Mouse (Mus musculus) gastrocnemius, adult 2 months (tissue): ENCODE data around the gene Lbhd1. TPM values are rescaled to one million over a fixed set of nuclear protein-coding genes. Genes with fewer than 3 reads are reported as not detected.
"Not testable (repeated sequence)": the region's sequence is repeated elsewhere in the genome, so short reads cannot be mapped to it uniquely, and the experiment has no call there.

Experiments used
- DNase-seq: peaks from one replicate; pipeline ENCODE4 v3.0.0; 2022
- H3K27ac ChIP-seq: fragments of 200-600 bp; 2 replicates; pipeline ENCODE4 v1.8.1; 2022; ENCODE audit warnings: mild to moderate bottlenecking
- H3K4me3 ChIP-seq: fragments of 200-600 bp; 2 replicates; pipeline ENCODE4 v1.8.1; 2022; ENCODE audit warnings: mild to moderate bottlenecking, moderate library complexity
- CTCF ChIP-seq: fragments of 200-600 bp; IDR thresholded peaks from 2 replicates; pipeline ENCODE4 v1.8.1; 2022; ENCODE audit warnings: antibody characterized with exemption, mild to moderate bottlenecking, moderate library complexity
- intact Hi-C: fragments of 180-260 bp; cut with DNase I; formaldehyde crosslinking; loops from one replicate; pipeline ENCODE4 v1.15.1; 2025
- long read RNA-seq, 2 experiments: library from polyadenylated mRNA; stranded (forward); transcript quantifications; one replicate each; pipeline ENCODE4 v2.0.0; 2021
- total RNA-seq, 2 experiments: library from RNA; stranded (reverse); gene quantifications; 2 replicates each; pipeline ENCODE4 v1.2.3; 2021

Lbhd1 gene
- 1 to 10 TPM in 1 of 2 experiments, under 1 TPM in 1; 0.99 to 6.1 TPM for total RNA-seq
- long read RNA-seq, experiment 1, result 0 reads
- long read RNA-seq, experiment 2, partial matches to known transcripts, result 0 of 1 reads
- long read RNA-seq, experiment 2, other reads (novel, unspliced or antisense), result 1 of 1 reads

- no peak for DNase-seq
- intact Hi-C loops, result no loop called here
- TF ChIP-seq CTCF, result no peak
- Histone ChIP-seq H3K4me3 (no peak within 1 kb of the TSS), H3K27ac (no peak within 1 kb of the TSS)
These were observed at the start of gene Lbhd1, which contains the start of gene Gm49403 for GRCm38 (mm10) chr19:8883616-8884015. Gene Lbhd1, plus strand, starts transcription at chr19:8883732. Gene Gm49403, plus strand, starts transcription at chr19:8883930.

GRCm38 (mm10) chr19:8836327-8836726 lies 47.2 kb upstream of the Lbhd1 start:
- H3K4me3 ChIP-seq, DNase-seq, intact Hi-C loops: not testable (repeated sequence)
- peak overlapping the region; percentile 94; the same call in 1 of the 2 replicates for H3K27ac ChIP-seq

- H3K27ac ChIP-seq, result peak within 1 kb of the TSS; percentile 94
- peak; percentile 89 for DNase-seq
- H3K4me3 ChIP-seq, result peak within 1 kb of the TSS; percentile 95
- peak; percentile 78 for TF ChIP-seq CTCF
- intact Hi-C loops, result no loop called here
These were observed 46.2 kb upstream of the Lbhd1 start, which contains the start of gene Bscl2 for GRCm38 (mm10) chr19:8837251-8837791. Gene Bscl2, plus strand, starts transcription at chr19:8837467.

- peak overlapping the region; percentile 95 for H3K4me3 ChIP-seq
- no peak for TF ChIP-seq CTCF
- H3K27ac ChIP-seq, result peak overlapping the region; percentile 94
- peak; percentile 51 for DNase-seq
- intact Hi-C loops, result no loop called here
These were observed 45.3 kb upstream of the Lbhd1 start for GRCm38 (mm10) chr19:8838041-8838730.

GRCm38 (mm10) chr19:8839103-8839907 lies 44.2 kb upstream of the Lbhd1 start, which contains the start of gene Gng3:
Gene Gng3, minus strand, starts transcription at chr19:8839194.
- TF ChIP-seq CTCF, result no peak
- Histone ChIP-seq H3K27ac (peak within 1 kb of the TSS; percentile 94), H3K4me3 (peak within 1 kb of the TSS; percentile 95)
- intact Hi-C loops, result no loop called here
- DNase-seq, result no peak

GRCm38 (mm10) chr19:8839908-8840791 lies 43.4 kb upstream of the Lbhd1 start:
- TF ChIP-seq CTCF, result no peak
- peak overlapping the region; percentile 71 for H3K27ac ChIP-seq
- H3K4me3 ChIP-seq, result peak overlapping the region; percentile 82
- intact Hi-C loops, result no loop called here
- DNase-seq, result peak; percentile 75

GRCm38 (mm10) chr19:8841012-8841411 lies 42.5 kb upstream of the Lbhd1 start:
- Histone ChIP-seq H3K27ac (peak overlapping the region; percentile 71), H3K4me3 (peak overlapping the region; percentile 82)
- no peak for DNase-seq
- TF ChIP-seq CTCF, result no peak
- intact Hi-C loops, result no loop called here

- no peak for TF ChIP-seq CTCF
- H3K27ac ChIP-seq, result no peak overlapping the region
- intact Hi-C loops, result no loop called here
- DNase-seq, result no peak
- no peak overlapping the region for H3K4me3 ChIP-seq
These were observed 40.6 kb upstream of the Lbhd1 start for GRCm38 (mm10) chr19:8842961-8843360.

- peak; percentile 81 for TF ChIP-seq CTCF
- H3K27ac ChIP-seq, result peak overlapping the region; percentile 20
- intact Hi-C loops, result loop anchor here (2.0 kb wide), 1 partner anchor 266 kb away; no protein-coding TSS in a partner anchor
- DNase-seq, result peak; percentile 82
- no peak overlapping the region for H3K4me3 ChIP-seq
These were observed 39.0 kb upstream of the Lbhd1 start for GRCm38 (mm10) chr19:8844371-8845129.

GRCm38 (mm10) chr19:8848356-8848755 lies 35.2 kb upstream of the Lbhd1 start:
- TF ChIP-seq CTCF, result no peak
- Histone ChIP-seq H3K27ac (no peak overlapping the region), H3K4me3 (no peak overlapping the region)
- DNase-seq, result no peak
- intact Hi-C loops, result no loop called here

GRCm38 (mm10) chr19:8850402-8850901 lies 33.1 kb upstream of the Lbhd1 start, which contains the start of gene Lrrn4cl:
Gene Lrrn4cl, plus strand, starts transcription at chr19:8850768.
- DNase-seq, result peak; percentile 78
- peak within 1 kb of the TSS; percentile 88 for H3K27ac ChIP-seq
- H3K4me3 ChIP-seq, result peak within 1 kb of the TSS; percentile 67
- no peak for TF ChIP-seq CTCF
- intact Hi-C loops, result no loop called here
